Mouse (Mus musculus) myocyte (in vitro differentiated cells): ENCODE measurements around the gene Dnase1l3. TPM values are rescaled to one million over a fixed set of nuclear protein-coding genes. Genes with fewer than 3 reads are reported as not detected.

Experiments used
- H3K27me3 ChIP-seq: one replicate; pipeline ENCODE4 v1.6.1; 2011; ENCODE audit not compliant: control insufficient read depth, insufficient read depth, insufficient read length
- H3K36me3 ChIP-seq: one replicate; pipeline ENCODE4 v1.6.1; 2011; ENCODE audit not compliant: control insufficient read depth, insufficient read depth
- H3K4me2 ChIP-seq: one replicate; pipeline ENCODE4 v1.6.1; 2011; ENCODE audit warnings: low read depth, control low read depth
- H3K4me3 ChIP-seq: one replicate; pipeline ENCODE4 v1.5.1; 2011; ENCODE audit warnings: mild to moderate bottlenecking, control low read depth, moderate library complexity
- H3K79me2 ChIP-seq: one replicate; pipeline ENCODE4 v1.6.1; 2011; ENCODE audit not compliant: control insufficient read depth, insufficient read depth
- H3ac ChIP-seq: one replicate; pipeline ENCODE4 v1.6.1; 2011; ENCODE audit not compliant: control insufficient read depth, insufficient read length
- CEBPB ChIP-seq: IDR thresholded peaks from 2 replicates; pipeline ENCODE4 v1.6.1; 2011; ENCODE audit warnings: mild to moderate bottlenecking, moderate library complexity; ENCODE audit not compliant: poor library complexity, insufficient read depth, severe bottlenecking
- E2F4 ChIP-seq: IDR thresholded peaks from one replicate; pipeline ENCODE4 v1.6.1; 2011; ENCODE audit warnings: mild to moderate bottlenecking, control low read depth, moderate library complexity; ENCODE audit not compliant: insufficient read depth
- MAX ChIP-seq: IDR thresholded peaks from one replicate; pipeline ENCODE4 v1.6.1; 2011; ENCODE audit warnings: low read depth, mild to moderate bottlenecking, control low read depth
- MYOD1 ChIP-seq, 3 experiments: IDR thresholded peaks; one replicate each; pipeline ENCODE4 v1.6.1; 2011; ENCODE audit warnings: control low read depth in 2 of 3, low read depth in 2 of 3, mild to moderate bottlenecking in 2 of 3, moderate library complexity in 1 of 3; ENCODE audit not compliant: insufficient read length in 2 of 3, control insufficient read depth in 1 of 3
- MYOG ChIP-seq, 3 experiments: IDR thresholded peaks; one replicate each; pipeline ENCODE4 v1.6.1; 2011; ENCODE audit warnings: control low read depth in 2 of 3, low read depth in 2 of 3, mild to moderate bottlenecking in 2 of 3; ENCODE audit not compliant: insufficient read length in 2 of 3, control insufficient read depth in 1 of 3, insufficient read depth in 1 of 3
- POLR2A ChIP-seq: IDR thresholded peaks from one replicate; pipeline ENCODE4 v1.6.1; 2011; ENCODE audit warnings: low read depth, mild to moderate bottlenecking, control low read depth, moderate library complexity; ENCODE audit not compliant: insufficient read length
- POLR2AphosphoS2 ChIP-seq: IDR thresholded peaks from one replicate; pipeline ENCODE4 v1.6.1; 2011; ENCODE audit warnings: low read depth, control low read depth; ENCODE audit not compliant: insufficient read length
- REST ChIP-seq: IDR thresholded peaks from one replicate; pipeline ENCODE4 v1.6.1; 2011; ENCODE audit warnings: mild to moderate bottlenecking, control low read depth, moderate library complexity; ENCODE audit not compliant: insufficient read depth, insufficient read length
- SRF ChIP-seq: IDR thresholded peaks from one replicate; pipeline ENCODE4 v1.6.1; 2011; ENCODE audit warnings: low read depth; ENCODE audit not compliant: control insufficient read depth, insufficient read length
- TCF12 ChIP-seq: IDR thresholded peaks from one replicate; pipeline ENCODE4 v1.6.1; 2011; ENCODE audit warnings: mild to moderate bottlenecking, control low read depth; ENCODE audit not compliant: poor library complexity, insufficient read depth, severe bottlenecking
- TCF3 ChIP-seq: IDR thresholded peaks from one replicate; pipeline ENCODE4 v1.6.1; 2011; ENCODE audit warnings: low read depth, control low read depth; ENCODE audit not compliant: insufficient read length
- USF1 ChIP-seq: IDR thresholded peaks from one replicate; pipeline ENCODE4 v1.6.1; 2011; ENCODE audit warnings: low read depth, mild to moderate bottlenecking, control low read depth, moderate library complexity
- polyA plus RNA-seq: library from polyadenylated mRNA; unstranded; fragments of >200 nt; fragmentation: generic; extraction: Trizol; gene quantifications from one replicate; pipeline ENCODE4 v1.2.1, GENCODE M21; 2012; ENCODE audit warnings: missing spikeins

Gene Dnase1l3
- polyA plus RNA-seq, 1 experiment: 0.86 TPM

GRCm38 (mm10) chr14:7991108-7991776, 3.1 kb downstream of the Dnase1l3 start:
- Histone ChIP-seq H3K4me2 (no peak overlapping the region), H3K27me3 (no peaks in the 10 kb centered on the region), H3K4me3 (no peak overlapping the region), H3K79me2 (no peaks in the 10 kb centered on the region), H3ac (no peak overlapping the region), H3K36me3 (no peaks in the 10 kb centered on the region)
- TF ChIP-seq REST: no peak
- TF ChIP-seq POLR2A: no peak
- TF ChIP-seq USF1: no peak
- TF ChIP-seq MYOG (IDR thresholded peaks at IDR 0.05; ENCODE audit: control insufficient read depth in 1 of 3, insufficient read depth in 1 of 3, insufficient read length in 2 of 3, low read depth in 2 of 3): no peak
- no peak for TF ChIP-seq CEBPB
- TF ChIP-seq MAX: no peak
- no peak for TF ChIP-seq POLR2AphosphoS2
- no peak for TF ChIP-seq TCF3
- TF ChIP-seq E2F4: no peak
- TF ChIP-seq SRF: no peak
- TF ChIP-seq MYOD1 (IDR thresholded peaks at IDR 0.05; ENCODE audit: control insufficient read depth in 1 of 3, insufficient read length in 2 of 3, low read depth in 2 of 3): no peak

GRCm38 (mm10) chr14:7989961-7990360, 4.4 kb downstream of the Dnase1l3 start:
- H3K79me2 ChIP-seq: no peaks in the 10 kb centered on the region
- no peak overlapping the region for H3K4me3 ChIP-seq
- H3K4me2 ChIP-seq: no peak overlapping the region
- no peaks in the 10 kb centered on the region for H3K27me3 ChIP-seq
- no peak overlapping the region for H3ac ChIP-seq
- H3K36me3 ChIP-seq: no peaks in the 10 kb centered on the region
- no peak for TF ChIP-seq POLR2A
- no peak for TF ChIP-seq POLR2AphosphoS2
- no peak for TF ChIP-seq MYOG (IDR thresholded peaks at IDR 0.05; ENCODE audit: control insufficient read depth in 1 of 3, insufficient read depth in 1 of 3, insufficient read length in 2 of 3, low read depth in 2 of 3)
- no peak for TF ChIP-seq MAX
- no peak for TF ChIP-seq CEBPB
- TF ChIP-seq TCF12: no peak
- no peak for TF ChIP-seq E2F4
- no peak for TF ChIP-seq REST
- no peak for TF ChIP-seq SRF
- no peak for TF ChIP-seq USF1
- no peak for TF ChIP-seq TCF3
- no peak for TF ChIP-seq MYOD1 (IDR thresholded peaks at IDR 0.05; ENCODE audit: control insufficient read depth in 1 of 3, insufficient read length in 2 of 3, low read depth in 2 of 3)

- no peak overlapping the region for H3K4me2 ChIP-seq
- no peak overlapping the region for H3K4me3 ChIP-seq
- H3K79me2 ChIP-seq: no peaks in the 10 kb centered on the region
- no peak overlapping the region for H3ac ChIP-seq
- H3K27me3 ChIP-seq: no peaks in the 10 kb centered on the region
- TF ChIP-seq POLR2A (no peak), POLR2AphosphoS2 (no peak), MYOG (IDR thresholded peaks at IDR 0.05; ENCODE audit: control insufficient read depth in 1 of 3, insufficient read depth in 1 of 3, insufficient read length in 2 of 3, low read depth in 2 of 3) (no peak), SRF (no peak), MAX (no peak)
- no peaks in the 10 kb centered on the region for H3K36me3 ChIP-seq
Observed at GRCm38 (mm10) chr14:7989371-7989770, 5.0 kb downstream of the Dnase1l3 start.

- Histone ChIP-seq H3K79me2 (no peaks in the 10 kb centered on the region), H3K4me2 (no peak overlapping the region), H3K27me3 (no peaks in the 10 kb centered on the region), H3K4me3 (no peak overlapping the region), H3ac (no peak overlapping the region), H3K36me3 (no peaks in the 10 kb centered on the region)
- TF ChIP-seq SRF: no peak
Observed at GRCm38 (mm10) chr14:7986913-7987312, 7.5 kb downstream of the Dnase1l3 start.

- Histone ChIP-seq H3K4me2 (no peak overlapping the region), H3K36me3 (no peaks in the 10 kb centered on the region), H3K79me2 (no peaks in the 10 kb centered on the region), H3K4me3 (no peak overlapping the region), H3K27me3 (no peaks in the 10 kb centered on the region), H3ac (no peak overlapping the region)
- TF ChIP-seq SRF (no peak), POLR2A (no peak), POLR2AphosphoS2 (no peak), E2F4 (no peak), MYOD1 (IDR thresholded peaks at IDR 0.05; ENCODE audit: control insufficient read depth in 1 of 3, insufficient read length in 2 of 3, low read depth in 2 of 3) (no peak), CEBPB (no peak), MAX (no peak)
Observed at GRCm38 (mm10) chr14:7981226-7981625, 13.1 kb downstream of the Dnase1l3 start.
